Mouse (Mus musculus) erythroid progenitor cell, adult 5-6 weeks (primary cell): ENCODE measurements around the gene Cwf19l1. TPM values are rescaled to one million over a fixed set of nuclear protein-coding genes. Genes with fewer than 3 reads are reported as not detected.
"Not testable (repeated sequence)": the region's sequence is repeated elsewhere in the genome, so short reads cannot be mapped to it uniquely, and the experiment has no call there.

Source experiments
- ATAC-seq: replicated peaks from 2 replicates; pipeline ENCODE4 v1.8.0; 2016; ENCODE audit warnings: moderate number of reproducible peaks, mild to moderate bottlenecking, moderate TSS enrichment, inconsistent platforms; ENCODE audit not compliant: poor library complexity, low FRiP score, severe bottlenecking
- total RNA-seq, 2 experiments: library from RNA; stranded (forward) in 1 of 2; stranded (reverse) in 1 of 2; fragments of 150-400 nt in 1 of 2; fragments of 186-747, 209-891 nt in 1 of 2; gene quantifications; 2 replicates each; pipeline versions ENCODE4 v1.2.3 to v1.2.4; 2015 to 2017; ENCODE audit warnings: low replicate concordance in 2 of 2

Cwf19l1 gene
- total RNA-seq, 2 experiments from 2014 or later, result 4.1 to 23.1 TPM

DNA sequence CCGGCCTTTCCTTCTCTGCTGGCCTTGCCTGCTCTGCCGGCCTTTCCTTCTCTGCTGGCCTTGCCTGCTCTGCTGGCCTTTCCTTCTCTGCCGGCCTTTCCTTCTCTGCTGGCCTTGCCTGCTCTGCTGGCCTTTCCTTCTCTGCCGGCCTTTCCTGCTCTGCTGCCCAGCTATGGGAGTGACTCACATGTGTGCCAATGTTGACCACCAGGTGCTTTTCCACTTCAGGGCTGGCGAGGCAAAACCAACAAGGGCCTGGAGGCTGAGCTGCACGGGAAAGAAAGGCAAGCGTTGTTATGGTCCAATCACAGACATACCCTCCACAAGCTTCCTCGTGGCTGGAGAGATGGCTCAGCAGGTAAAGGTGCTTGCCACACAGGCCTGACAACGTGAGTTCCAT, 15.0 kb downstream of the Cwf19l1 start:
- ATAC-seq, result not testable (repeated sequence)

DNA sequence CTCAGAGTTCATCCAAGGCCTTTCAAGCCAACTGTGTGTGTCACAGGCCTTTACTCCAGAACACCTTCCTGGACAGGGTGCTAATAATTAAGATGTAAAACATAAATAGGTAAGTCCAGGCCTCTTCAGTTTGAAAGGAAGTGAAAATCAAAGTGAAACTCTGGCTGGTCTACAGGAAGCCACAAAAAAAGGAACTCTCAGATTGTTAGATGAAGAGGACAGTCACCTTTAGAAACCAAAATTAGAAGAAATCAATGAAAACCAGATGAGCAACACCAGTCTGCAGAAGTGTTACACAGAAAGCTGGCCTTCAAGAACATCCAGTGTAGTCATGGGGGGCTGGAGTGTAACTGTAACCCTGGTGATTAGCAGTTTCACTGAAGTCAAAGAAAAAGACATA, 17.9 kb downstream of the Cwf19l1 start:
- no peak for ATAC-seq

DNA sequence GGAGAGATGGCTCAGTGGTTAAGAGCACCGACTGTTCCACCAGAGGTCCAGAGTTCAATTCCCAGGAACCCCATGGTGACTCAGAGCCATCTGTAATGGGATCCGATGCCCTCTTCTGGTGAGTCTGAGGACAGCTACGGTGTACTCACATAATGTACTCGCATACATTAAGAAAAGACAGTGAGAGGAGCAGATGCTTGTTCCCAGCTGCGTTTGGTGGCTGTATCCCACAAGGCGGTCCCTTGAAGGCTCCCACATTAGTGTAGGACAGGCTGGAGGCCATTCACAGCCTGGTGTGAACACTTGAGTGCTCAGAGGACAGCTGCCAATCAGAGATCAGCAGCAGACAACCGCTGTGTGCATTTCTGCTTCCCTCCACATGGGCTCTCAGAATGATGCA, 24.0 kb downstream of the Cwf19l1 start:
- ATAC-seq, result no peak

GRCm38 (mm10) chr19:44110356-44110755, 25.3 kb downstream of the Cwf19l1 start:
- ATAC-seq, result no peak

DNA sequence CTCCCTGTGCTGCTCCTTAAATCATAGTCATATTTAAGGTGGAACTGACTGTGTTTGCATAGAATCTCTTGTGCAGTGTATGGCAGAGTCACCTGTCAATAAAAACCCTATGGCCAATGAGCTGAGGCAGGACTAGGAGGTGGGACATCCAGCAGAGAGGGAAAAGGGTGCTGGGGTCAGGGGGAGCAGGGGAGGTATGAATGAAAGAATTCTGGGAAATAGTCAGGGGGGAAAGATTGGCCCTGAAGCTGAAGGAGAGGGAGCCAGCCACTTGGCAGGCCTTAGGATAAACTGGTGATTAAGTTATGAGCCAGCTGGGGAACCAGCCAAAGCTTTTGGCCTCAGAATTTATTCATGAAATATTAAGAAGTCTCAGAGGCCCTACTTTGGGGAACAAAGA, 26.7 kb downstream of the Cwf19l1 start:
- ATAC-seq, result no peak

DNA sequence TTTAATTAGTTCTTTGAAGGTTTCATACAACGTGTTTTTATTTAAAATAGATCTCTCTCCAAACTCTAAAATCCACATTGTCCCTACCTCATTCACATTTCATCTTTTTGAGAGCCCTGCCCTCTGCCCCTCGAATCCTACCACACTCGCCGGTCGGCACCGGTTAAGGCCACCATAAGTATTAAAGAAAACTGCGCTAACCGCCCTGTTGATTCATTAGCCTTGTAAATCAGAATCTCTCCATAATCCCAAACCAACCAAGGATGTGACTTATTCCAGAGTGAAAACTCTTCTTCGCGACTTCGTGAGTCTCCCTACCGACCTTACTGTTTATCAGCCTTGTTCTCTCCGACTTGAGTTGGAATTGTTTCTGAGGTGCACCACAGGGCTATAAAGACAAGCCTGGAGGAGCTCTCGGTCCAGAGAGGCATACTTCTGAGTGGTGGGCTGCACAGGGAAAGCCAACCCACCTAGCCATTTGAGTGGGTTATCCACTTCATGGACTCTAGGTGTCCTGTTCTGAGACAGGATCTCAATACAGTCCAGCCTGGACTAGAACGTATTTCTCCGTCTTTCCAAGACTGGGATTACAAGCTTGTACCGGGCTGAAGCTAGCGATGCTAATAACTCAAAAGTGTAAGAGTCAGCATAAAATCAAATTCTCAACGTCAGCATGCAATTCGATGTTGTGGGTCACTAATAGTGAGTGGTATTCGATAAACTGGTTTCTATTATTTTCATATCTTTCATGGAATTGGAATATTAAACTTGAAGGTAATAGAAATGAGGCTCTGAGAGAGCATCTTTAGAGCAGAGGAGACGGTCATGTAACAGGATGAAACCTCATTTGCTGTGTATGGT, 27.8 kb downstream of the Cwf19l1 start:
- ATAC-seq, result peak; percentile 60

DNA sequence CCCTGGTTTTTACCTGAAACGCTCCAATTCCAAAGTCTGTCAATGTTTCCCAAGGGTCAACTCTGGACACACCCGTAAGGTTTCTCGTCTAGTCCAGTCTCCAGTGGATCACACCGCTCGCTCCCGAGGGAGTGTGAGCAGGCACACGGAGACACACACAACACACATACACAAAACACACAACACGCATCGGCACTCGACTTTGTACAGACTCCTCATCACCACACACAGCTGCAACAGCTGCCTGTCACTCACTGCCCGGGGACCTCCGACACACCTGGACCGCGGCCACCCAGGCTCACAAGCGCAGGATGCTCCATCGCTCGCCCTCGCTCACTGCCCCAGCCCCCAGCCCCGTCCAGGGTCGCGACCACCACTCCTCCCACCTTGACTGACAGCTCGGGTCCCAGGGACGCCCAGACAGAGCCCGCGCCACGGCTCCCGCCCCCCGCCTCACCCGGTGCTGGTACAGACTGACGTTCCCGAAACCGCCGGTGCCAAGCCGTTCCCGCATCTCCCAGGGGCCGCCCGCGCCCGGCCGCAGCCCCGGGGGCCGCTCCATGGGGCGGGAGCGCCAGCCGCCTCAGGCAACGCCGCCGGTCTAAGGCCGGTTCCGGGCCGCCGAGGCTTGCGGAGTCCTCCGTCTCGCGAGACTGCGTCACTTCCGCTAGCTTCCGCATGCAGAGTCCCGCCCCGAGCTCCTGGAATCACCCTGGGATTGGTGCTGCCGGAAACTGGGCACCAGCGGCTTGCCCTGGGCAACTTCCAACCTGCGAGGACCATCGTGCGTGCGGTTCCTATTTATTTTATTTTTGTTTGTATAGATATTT, 28.6 kb downstream of the Cwf19l1 start, which contains the start of gene Chuk:
Gene Chuk, minus strand, starts transcription at position 650 of the 830 bp plus-strand sequence.
- peak; percentile 98 for ATAC-seq

DNA sequence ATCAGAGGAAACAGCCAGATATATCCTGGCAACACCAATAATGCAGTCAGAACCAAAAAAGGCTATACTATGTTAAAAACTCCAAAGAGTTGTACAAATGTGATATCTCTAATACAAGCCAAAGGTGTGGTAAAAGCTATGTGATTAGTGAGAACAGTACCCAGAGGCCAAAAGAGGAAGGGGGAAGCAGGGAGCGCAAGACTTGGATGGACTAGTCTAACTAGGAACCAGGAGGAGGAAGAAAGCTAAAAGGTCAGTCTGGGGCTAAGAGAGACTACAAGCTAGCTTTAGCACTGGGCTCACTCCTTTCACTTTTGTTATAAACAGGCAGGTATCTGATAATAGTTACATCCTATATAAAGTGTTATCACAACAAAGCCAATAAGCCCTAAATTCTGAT, 31.3 kb downstream of the Cwf19l1 start:
- ATAC-seq, result no peak

GRCm38 (mm10) chr19:44103001-44103400, 32.7 kb downstream of the Cwf19l1 start:
- no peak for ATAC-seq

- ATAC-seq, result no peak
Measured at GRCm38 (mm10) chr19:44100840-44101239, 34.8 kb downstream of the Cwf19l1 start.

- ATAC-seq, result no peak
Measured at GRCm38 (mm10) chr19:44086278-44086677, 49.4 kb downstream of the Cwf19l1 start.

DNA sequence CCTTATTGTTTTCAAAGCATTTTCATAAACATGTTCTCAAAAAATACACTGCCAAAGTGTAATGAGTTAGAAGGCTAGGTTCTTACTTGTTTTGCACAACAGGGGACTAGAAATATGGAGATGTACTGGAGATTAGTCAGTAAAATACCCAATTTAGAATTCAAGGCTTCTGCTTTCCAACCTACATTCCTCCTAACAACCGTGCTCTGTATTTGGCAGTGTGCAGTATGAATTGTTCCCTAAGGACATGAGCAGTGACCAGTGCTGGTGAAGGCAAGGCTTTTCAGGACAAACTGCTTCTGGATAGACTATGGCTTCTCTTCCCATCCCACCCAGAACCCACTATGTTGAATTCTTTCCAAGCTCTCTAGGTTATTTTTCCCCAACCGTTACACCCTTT, 54.8 kb downstream of the Cwf19l1 start:
- ATAC-seq, result no peak

GRCm38 (mm10) chr19:44080023-44080422, 55.7 kb downstream of the Cwf19l1 start:
- no peak for ATAC-seq

DNA sequence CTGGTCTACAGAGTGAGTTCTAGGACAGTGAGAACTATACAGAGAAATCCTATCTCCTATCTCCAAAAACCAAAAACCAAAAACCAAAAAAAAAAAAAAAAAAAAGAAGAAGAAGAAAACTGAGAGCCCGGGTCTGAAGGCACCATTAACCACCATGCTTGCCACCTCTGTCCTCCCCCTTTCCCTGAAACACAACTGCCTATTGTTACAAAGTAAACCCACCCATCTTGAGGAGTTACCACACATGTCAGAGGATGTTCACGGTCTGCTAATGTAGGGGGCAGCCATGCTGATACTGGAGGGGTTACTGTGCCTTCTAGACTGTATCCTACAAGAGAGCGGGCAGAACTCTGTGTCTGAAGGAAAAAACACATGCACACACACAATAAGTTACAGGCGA, 58.7 kb downstream of the Cwf19l1 start:
- ATAC-seq, result no peak

DNA sequence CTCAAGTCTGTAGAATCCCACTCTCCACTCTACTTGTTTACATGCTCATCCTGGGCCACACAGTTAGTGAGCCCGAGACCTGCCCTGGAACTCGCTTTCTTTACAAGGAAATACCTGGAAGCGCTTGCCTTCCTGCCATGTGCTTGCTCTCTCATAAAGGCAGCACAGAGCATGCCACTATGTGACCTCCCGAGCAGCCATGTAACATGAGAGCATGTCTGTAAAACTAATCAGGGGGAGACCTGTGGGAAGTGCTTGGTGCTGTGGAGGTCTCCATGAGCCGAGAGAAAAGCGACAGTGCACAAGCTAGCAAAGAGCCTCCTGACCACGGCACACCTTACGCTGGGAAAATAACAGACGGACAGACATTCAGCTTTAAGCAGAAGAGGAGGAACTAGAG, 59.2 kb downstream of the Cwf19l1 start:
- no peak for ATAC-seq

DNA sequence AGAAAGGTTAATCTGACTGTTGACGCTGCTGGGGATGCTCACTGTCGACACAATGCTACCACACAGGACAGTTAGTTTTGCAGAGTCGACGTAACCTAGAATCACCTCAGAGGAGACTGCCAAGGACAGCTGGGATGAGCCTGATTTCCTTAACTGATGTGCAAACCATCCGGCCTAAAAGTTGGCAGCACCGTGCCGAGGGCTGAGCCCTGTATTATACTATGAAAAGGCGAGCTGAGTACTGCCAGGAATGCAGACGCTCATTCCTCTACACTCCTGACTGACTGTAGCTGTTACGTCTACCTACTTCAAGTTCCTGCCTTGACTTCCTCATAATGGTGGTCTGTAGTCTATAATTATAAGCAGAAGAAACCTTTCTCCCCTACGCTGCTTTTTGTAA, 60.7 kb downstream of the Cwf19l1 start:
- ATAC-seq, result no peak

DNA sequence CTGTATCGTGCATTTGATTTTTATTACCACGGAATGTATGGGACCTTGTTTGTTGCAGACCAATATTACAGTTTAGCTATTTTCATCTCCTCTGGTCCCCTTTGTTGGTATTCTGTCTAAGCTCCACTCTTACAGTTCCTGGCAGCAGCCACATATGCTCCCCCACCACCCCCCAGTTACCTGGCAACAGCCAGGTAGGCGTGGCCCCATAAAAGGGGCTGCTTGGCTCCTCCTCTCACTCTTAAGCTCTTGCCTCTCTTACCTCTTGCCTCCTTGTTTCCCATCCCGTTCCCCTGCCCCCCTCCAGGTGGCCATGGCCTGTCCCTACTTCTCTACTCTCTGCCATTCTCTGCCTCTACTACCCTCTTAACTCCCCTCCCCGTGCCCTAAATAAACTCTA, 64.5 kb downstream of the Cwf19l1 start:
- ATAC-seq, result no peak

DNA sequence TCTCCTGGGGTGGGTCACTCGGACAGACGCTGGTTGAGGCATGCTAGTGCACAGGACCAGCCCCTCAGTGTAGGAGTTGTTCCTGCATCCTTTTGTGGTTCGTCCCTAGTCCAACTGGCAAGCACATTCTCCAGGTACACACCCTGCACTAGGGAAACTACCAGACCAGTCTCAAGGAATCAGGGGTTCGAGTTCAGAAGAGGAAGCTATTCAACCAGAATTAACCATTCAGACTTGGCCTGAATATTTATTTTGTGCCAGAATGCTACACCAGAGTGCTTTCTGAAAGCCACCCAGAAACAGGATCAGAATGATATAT, 65.8 kb downstream of the Cwf19l1 start:
- ATAC-seq, result no peak

DNA sequence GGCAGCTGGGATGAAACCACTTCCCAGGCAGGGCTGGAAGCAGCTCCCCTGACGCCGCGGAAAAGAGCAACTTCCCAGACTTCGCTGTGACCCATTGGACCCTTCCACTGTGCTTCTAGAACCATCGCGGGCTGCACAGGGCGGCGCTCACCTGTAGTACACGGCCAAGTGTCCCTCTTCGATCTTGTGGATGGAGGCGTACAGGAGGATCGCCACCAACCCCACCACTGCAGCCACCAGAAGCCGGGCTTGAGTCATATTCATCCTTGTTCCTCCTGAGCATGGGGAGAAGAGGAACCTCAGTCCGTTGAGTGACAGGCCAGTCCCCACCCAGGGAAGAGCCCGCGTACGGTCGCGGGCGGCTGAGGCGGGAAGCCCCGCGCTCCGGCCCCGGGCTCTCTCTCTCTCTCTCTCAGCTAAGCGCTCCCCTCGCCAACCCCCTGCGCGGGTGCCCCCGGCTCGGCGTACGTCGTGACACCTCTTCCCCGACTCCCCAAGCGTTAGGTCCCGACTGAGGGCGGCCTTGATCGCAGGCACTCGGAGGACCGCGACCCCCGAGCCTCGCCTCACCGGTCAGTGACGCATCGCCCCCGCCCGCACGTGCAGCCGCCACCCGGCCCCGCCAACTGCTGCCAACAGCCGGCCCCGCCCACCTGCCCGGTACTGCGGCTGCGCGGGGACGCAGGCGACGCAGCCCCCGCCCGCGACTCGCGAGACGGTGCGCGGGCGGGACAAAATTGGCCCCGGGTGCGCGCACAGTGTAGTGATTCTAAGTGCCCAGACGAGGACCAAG, 66.4 kb downstream of the Cwf19l1 start, which contains the start of gene Erlin1:
Gene Erlin1, minus strand, starts transcription at position 665 of the 793 bp plus-strand sequence.
- peak; percentile 87 for ATAC-seq

GRCm38 (mm10) chr19:44068232-44068631, 67.4 kb downstream of the Cwf19l1 start:
- no peak for ATAC-seq
